Mouse (Mus musculus) left cerebral cortex, postnatal 14 days (tissue): Measurements from ENCODE around the gene Gm4871. TPM values are rescaled to one million over a fixed set of nuclear protein-coding genes. Genes with fewer than 3 reads are reported as not detected.
"Not testable (repeated sequence)": the region's sequence is repeated elsewhere in the genome, so short reads cannot be mapped to it uniquely, and the experiment has no call there.

Experiments
- DNase-seq, 2 experiments: peaks; one replicate each; pipeline ENCODE4 v3.0.0; 2021 to 2022; ENCODE audit warnings: low spot score in 2 of 2, mixed read lengths in 1 of 2
- intact Hi-C: fragments of 180-260 bp; cut with DNase I; formaldehyde crosslinking; loops from one replicate; pipeline ENCODE4 v1.15.1; 2025
- long read RNA-seq, 2 experiments: library from polyadenylated mRNA; stranded (forward); transcript quantifications; one replicate each; pipeline ENCODE4 v2.0.0; 2021
- total RNA-seq, 2 experiments: library from RNA; stranded (reverse); gene quantifications; 2 replicates each; pipeline ENCODE4 v1.2.3; 2021

Gm4871 gene
- total RNA-seq: not detected
- long read RNA-seq, experiment 1: 0 reads
- long read RNA-seq, experiment 2: 0 reads

- DNase-seq, intact Hi-C loops: not testable (repeated sequence)
These were observed at the start of gene Gm4871 for GRCm38 (mm10) chr5:145032391-145032790. TSS of gene Gm4871 (minus strand) at chr5:145032754.

DNA sequence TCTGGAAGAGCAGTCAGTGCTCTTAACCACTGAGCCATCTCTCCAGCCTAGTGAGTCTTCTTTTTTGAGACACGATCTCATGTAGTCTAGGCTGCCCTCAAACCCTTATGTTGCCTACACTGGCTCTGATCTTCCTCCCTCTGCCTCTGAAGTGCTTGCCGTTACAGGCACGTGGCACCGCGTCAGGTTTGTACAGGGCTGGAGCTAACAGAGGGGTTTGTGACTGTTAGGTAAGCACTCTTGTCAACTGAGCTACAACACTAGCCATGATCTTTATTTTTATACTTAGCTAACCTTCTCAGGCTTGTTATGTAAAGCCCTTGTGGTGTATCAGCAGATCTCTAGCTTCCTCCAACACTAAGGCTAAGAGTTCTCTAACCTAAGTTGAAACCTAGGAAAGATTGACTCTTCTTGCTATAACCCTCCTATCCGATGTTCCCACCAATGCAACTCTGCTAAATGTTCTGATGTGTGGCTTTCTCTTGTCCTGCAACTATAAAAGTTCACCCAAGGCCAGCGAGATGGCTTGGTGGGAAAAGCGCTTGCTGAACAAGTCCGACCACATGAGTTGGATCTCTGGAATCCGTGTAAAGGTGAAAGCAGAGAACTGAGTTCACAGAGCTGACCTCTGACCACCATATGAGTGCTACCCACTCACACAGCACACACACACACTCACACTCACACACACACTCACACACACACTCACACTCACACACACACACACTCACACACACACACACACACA, 49.5 kb upstream of the Gm4871 start:
- intact Hi-C loops: no loop called here
- DNase-seq: no peak

- no peak for DNase-seq
These were observed 42.5 kb upstream of the Gm4871 start for GRCm38 (mm10) chr5:145075081-145075480.

DNA sequence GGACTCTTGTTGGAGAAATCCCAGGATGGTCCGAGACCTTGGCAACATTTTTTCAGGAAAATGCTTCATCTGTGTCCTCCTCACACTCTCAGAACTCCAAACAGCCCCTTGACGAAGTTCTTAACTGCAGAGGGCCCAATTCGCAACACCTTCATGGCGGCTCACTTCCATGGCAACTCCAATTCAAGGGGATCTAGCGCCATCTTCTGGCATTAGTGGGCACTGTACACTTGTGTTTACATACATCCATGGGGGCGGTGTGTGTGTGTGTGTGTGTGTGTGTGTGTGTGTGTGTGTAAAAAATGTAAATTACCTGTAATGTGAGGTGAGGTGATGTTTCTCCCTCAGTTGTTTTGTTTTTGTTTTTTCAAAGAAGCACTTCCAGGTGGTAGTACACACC, 38.8 kb upstream of the Gm4871 start:
- no peak for DNase-seq
- intact Hi-C loops: no loop called here

More at GRCm38 (mm10) chr5:145075081-145075480, 42.5 kb upstream of the Gm4871 start:
- intact Hi-C loops: no loop called here

- peak; percentile 78 to 87 for DNase-seq
- intact Hi-C loops: loop anchor here (10.0 kb wide), 1 partner anchor 65 kb away; no protein-coding TSS in a partner anchor
These were observed 37.2 kb upstream of the Gm4871 start for GRCm38 (mm10) chr5:145069707-145070106.

GRCm38 (mm10) chr5:145068863-145069262, 36.3 kb upstream of the Gm4871 start:
- intact Hi-C loops: loop anchor here (10.0 kb wide), 1 partner anchor 64 kb away; no protein-coding TSS in a partner anchor
- DNase-seq: no peak

DNA sequence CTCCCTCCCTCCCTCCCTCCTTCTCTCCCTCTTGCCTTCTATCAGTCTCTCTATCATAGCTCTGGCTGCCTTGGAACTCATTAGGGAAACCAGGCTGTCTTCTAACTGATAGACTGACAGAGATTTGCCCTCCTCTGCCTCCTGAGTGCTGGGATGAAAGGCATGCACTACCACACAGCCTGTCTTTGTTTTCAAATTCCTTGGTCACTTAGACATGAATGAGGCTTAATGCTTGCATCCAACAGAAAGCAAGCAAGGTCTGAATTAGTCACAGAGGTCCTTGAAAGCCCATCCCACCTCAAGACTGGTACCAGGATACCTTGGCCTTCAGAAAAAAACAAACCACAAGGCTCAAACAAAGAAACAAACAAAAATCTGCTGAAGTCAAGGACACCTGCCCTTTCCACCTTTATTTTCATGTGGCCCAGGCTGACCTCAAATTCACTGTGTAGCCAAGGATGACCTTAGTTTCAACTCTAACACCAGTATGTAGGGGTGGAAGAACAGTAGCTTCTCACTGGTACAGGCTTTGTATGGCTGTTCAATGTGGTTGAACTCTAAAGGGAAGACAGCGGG, 32.3 kb upstream of the Gm4871 start:
- intact Hi-C loops: loop anchor here (10.0 kb wide), 1 partner anchor 60 kb away; no protein-coding TSS in a partner anchor
- no peak for DNase-seq

DNA sequence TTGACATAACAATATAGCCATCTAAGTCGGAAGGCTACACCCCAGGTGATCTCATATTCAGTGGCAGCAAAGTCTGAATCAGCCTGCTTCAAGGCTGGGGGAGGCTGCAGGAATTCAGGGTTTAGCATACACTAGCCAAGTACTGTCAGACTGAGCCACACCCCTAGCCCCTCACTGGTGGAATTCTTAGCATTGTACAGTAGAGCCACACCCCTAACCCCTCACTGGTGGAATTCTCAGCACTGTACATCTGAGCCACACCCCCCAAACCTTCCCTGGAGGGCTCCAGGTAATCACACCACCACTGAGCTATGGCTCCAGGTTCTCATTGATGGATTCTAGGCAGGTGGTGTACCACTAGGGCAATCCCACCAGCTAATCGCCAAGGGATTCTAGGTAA, 27.0 kb upstream of the Gm4871 start:
- intact Hi-C loops: no loop called here
- DNase-seq: no peak

GRCm38 (mm10) chr5:145058722-145059121, 26.2 kb upstream of the Gm4871 start:
- no peak for DNase-seq
- intact Hi-C loops: no loop called here

GRCm38 (mm10) chr5:145057907-145058306, 25.4 kb upstream of the Gm4871 start:
- no peak for DNase-seq
- intact Hi-C loops: no loop called here

- intact Hi-C loops, DNase-seq: not testable (repeated sequence)
These were observed 21.6 kb upstream of the Gm4871 start for GRCm38 (mm10) chr5:145054187-145054586.

DNA sequence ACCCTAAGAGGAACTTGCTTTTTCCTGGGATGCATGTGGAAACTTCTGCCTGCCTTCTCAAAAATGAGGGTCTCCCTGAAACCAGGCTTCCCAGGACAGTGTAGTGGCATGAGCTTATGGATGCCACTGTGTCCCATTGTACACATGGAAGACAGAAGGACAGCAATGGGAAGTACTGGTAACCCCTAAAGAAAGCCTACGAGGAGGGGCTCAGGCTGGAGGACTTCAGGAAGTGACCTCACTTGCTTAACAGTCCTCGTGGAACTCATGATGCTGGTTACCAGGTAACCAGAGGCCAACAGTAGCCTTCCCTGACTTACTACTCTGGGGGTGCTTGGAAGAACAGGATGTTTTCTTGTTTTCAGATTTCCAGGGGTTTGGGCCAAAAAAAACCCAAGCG, 10.1 kb upstream of the Gm4871 start, which contains the start of gene 1700018F24Rik:
Gene 1700018F24Rik (plus strand): TSS at position 301 of the 400 bp plus-strand sequence.
- DNase-seq, intact Hi-C loops: not testable (repeated sequence)

- peak; percentile 4 to 16 for DNase-seq
- intact Hi-C loops: no loop called here
These were observed 9.1 kb upstream of the Gm4871 start for GRCm38 (mm10) chr5:145041628-145042027.

DNA sequence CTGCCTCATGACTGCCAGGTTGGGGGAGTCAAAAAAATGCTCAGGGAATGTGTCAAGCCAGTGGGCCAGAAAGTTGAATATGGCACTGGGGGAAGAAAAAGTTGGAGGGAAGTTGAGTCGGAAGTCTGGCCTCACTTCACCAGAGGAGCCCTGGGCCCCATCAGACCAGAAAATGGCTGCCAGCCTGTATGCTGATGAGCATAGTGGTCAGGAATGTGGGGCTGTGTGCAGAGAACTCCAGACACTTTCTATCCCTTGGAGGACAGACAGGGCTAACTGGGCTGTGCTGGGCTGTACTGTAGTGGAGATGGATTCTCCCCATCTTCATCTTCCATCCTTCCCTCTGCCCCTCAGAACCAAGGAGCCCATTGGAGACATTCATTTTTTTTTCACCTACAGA, 2.1 kb downstream of the Gm4871 start:
- DNase-seq, intact Hi-C loops: not testable (repeated sequence)

GRCm38 (mm10) chr5:145020712-145021111, 11.8 kb downstream of the Gm4871 start:
- DNase-seq, intact Hi-C loops: not testable (repeated sequence)

DNA sequence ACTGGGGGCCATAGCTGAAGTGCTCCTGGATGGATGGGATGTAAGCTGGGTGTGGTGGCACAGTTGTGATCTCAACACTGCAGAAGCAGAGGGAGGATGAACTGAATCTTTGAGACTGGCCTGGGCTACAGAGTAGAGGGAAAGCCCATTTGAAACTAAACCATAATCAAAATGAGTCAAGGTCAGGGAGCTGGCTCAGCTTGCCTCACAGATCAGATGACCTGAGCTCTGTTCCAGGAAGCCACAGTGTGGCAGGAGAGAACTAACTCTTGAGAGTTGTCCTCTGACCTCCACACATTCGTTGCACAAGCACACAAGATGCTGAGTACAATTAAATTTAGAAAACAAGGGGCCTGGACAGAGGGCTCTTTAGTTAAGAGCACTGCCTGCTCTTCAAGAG, 12.3 kb downstream of the Gm4871 start:
- intact Hi-C loops, DNase-seq: not testable (repeated sequence)

DNA sequence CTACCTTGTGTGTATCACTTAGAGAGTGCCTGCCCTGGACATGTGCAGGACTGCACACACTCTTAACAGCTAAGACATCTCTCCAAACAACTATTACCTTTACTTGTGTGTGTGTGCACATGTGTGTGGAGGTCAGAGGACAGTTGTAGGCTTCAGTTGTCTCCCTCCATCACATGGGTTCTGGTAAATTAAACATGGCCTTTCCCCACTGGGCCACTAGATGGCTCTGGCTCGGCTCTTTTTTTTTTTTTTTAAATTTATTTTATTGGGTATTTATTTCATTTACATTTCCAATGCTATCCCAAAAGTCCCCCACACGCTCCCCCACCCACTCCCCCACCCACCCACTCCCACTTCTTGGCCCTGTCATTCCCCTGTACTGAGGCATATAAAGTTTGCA, 15.8 kb downstream of the Gm4871 start:
- DNase-seq, intact Hi-C loops: not testable (repeated sequence)

- intact Hi-C loops: no loop called here
- DNase-seq: no peak
These were observed 18.3 kb downstream of the Gm4871 start for GRCm38 (mm10) chr5:145014278-145014677.

GRCm38 (mm10) chr5:145008878-145009659, 23.5 kb downstream of the Gm4871 start:
- intact Hi-C loops: loop anchor here (10.0 kb wide), 1 partner anchor 56 kb away; no protein-coding TSS in a partner anchor
- DNase-seq: no peak

DNA sequence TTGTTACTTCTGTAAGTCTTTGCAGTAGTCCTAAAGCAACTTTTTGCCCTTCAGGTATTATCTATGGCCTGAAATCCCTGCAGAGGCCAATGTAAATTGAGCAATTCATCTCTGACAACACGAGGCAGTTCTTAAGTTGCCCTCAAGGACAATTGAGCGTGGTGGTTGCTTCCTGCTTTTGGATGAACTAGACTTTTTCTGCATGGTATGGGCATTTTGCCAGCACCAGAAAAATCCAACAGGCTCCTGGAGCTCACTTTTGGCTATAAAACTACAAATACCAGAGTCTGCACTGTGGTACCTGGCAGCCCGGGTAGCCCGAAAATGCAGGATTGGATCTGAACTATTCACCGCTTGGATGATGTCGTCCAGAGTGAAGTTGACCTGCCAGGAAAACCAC, 27.0 kb downstream of the Gm4871 start:
- no peak for DNase-seq
- intact Hi-C loops: loop anchor here (10.0 kb wide), 1 partner anchor 59 kb away; no protein-coding TSS in a partner anchor
